Mouse (Mus musculus) left cerebral cortex, adult 2 months (tissue): ENCODE measurements around the gene Mkrn2. TPM values are rescaled to one million over a fixed set of nuclear protein-coding genes. Genes with fewer than 3 reads are reported as not detected.

Experiments used
- DNase-seq, 2 experiments: peaks; one replicate each; pipeline ENCODE4 v3.0.0; 2021 to 2022; ENCODE audit warnings: low spot score in 2 of 2, mixed read lengths in 1 of 2; ENCODE audit errors: extremely low spot score in 1 of 2
- H3K27ac ChIP-seq: fragments of 200-600 bp; 2 replicates; pipeline ENCODE4 v1.8.1; 2022
- H3K4me3 ChIP-seq: fragments of 200-600 bp; 2 replicates; pipeline ENCODE4 v1.8.1; 2022
- CTCF ChIP-seq: fragments of 200-600 bp; IDR thresholded peaks from 2 replicates; pipeline ENCODE4 v1.8.1; 2022; ENCODE audit warnings: antibody characterized with exemption, mild to moderate bottlenecking, moderate library complexity
- intact Hi-C: fragments of 180-260 bp; cut with DNase I; formaldehyde crosslinking; loops from one replicate; pipeline ENCODE4 v1.15.1; 2025
- total RNA-seq, 2 experiments: library from RNA; stranded (reverse); gene quantifications; 2 replicates each; pipeline ENCODE4 v1.2.3; 2021

The Mkrn2 gene
- total RNA-seq, 2 experiments from 2014 or later, result 28.5 to 38.3 TPM

GRCm38 (mm10) chr6:115651719-115652118 is 50.0 kb downstream of the Mkrn2 start:
- no peak for DNase-seq
- intact Hi-C loops, result no loop called here
- Histone ChIP-seq H3K4me3 (no peak overlapping the region), H3K27ac (no peak overlapping the region)
- TF ChIP-seq CTCF, result no peak

DNA sequence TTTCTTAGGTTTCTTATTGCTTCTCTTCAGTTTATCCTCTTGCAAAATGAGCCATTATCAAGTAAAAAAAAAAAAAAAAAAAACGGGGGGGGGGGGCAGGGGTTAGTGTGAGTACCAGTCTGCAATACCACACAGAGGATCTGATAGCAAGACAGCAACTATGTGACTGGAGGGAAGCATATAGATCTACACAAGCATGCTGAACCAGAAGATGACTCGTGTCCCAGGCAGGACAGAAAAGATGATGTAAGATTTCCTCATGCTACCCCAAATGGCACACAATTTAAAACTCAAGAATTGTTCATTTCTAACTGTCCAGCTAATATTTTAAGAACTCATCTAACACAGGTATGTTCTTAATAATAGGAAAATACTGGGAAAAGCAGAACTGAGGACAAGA is 52.2 kb downstream of the Mkrn2 start:
- no peak for DNase-seq
- no peak overlapping the region for H3K27ac ChIP-seq
- TF ChIP-seq CTCF, result no peak
- H3K4me3 ChIP-seq, result no peak overlapping the region
- intact Hi-C loops, result no loop called here

- intact Hi-C loops, result no loop called here
- Histone ChIP-seq H3K4me3 (no peak overlapping the region), H3K27ac (no peak overlapping the region)
- DNase-seq, result no peak
- no peak for TF ChIP-seq CTCF
These were observed 57.1 kb downstream of the Mkrn2 start for GRCm38 (mm10) chr6:115658802-115659201.

DNA sequence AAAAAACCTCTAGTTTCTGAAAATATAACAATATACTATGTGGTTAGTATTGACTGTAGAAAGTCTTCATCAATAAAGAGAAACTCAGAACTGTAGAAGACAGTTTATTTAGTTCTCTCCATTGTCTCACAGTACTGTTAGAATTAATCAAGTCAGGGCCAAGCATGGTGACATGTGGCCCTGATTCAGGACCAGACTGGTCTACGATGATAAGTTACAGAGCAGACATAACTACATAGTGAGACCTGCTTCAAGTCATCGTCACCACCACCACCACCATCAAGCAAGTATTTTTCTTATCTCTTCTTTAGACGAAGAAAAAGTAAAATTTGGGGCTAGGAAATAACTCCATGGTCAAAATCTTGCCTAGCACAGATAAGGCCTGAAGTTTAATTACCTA is 62.6 kb downstream of the Mkrn2 start:
- Histone ChIP-seq H3K27ac (no peak overlapping the region), H3K4me3 (no peak overlapping the region)
- TF ChIP-seq CTCF, result no peak
- no peak for DNase-seq
- intact Hi-C loops, result no loop called here

- Histone ChIP-seq H3K27ac (no peak overlapping the region), H3K4me3 (no peak overlapping the region)
- TF ChIP-seq CTCF, result no peak
- DNase-seq, result no peak
- intact Hi-C loops, result no loop called here
These were observed 64.9 kb downstream of the Mkrn2 start for GRCm38 (mm10) chr6:115666641-115667040.

Other genes starting within 250 kb of the Mkrn2 start
- 10 to 100 TPM in 1 of 2 experiments, 1 to 10 TPM in 1; 8.1 to 10.3 TPM for gene Pparg, start 241.0 kb upstream of the Mkrn2 start, total RNA-seq
- gene Tsen2, start 57.2 kb upstream of the Mkrn2 start, total RNA-seq, result 10 to 100 TPM; 22.2 to 25.7 TPM
- gene Mkrn2os, start 9.3 kb upstream of the Mkrn2 start, total RNA-seq, result not detected
- gene Raf1, start 74.7 kb downstream of the Mkrn2 start, total RNA-seq, result 10 to 100 TPM; 85.4 to 89.8 TPM
- 1 to 10 TPM; 1.2 TPM for gene Tmem40, start 160.5 kb downstream of the Mkrn2 start, total RNA-seq
- 1 to 10 TPM; 1.8 to 1.9 TPM for gene Cand2, start 172.6 kb downstream of the Mkrn2 start, total RNA-seq
- gene Rpl32, start 206.8 kb downstream of the Mkrn2 start, total RNA-seq, result 100 to 1,000 TPM; 429 to 479 TPM
- 1 to 10 TPM; 5.4 to 6.1 TPM for gene Efcab12, start 236.5 kb downstream of the Mkrn2 start, total RNA-seq